Mouse (Mus musculus): ENCODE measurements around the gene Spsb4.

The Spsb4 gene

DNA sequence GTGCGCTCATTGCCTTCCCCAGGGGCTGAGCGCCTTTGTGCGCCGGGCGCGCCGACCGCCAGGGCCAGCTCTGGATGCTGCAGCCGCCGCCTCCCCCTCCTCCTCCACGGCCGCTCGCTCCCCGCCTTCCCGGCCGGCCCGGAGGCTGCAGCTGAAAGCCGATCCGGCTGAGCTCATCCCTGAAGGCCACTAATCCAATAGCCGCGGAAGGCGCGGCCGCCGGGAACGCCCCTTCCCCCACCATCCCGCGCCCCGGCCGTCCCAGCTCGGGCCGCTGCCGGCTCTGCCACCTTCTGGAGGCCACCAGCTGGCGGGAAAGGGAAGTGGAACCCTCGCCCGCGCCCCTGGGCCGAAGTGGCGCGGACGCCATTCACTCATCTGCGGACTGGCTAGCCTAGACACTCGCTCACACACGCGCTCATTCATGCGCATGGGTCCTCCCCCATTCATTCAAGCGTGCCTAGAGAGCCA, at the start of gene Spsb4:
Spsb4 (minus strand) TSS at position 167 of the 471 bp plus-strand sequence.
- DNase-seq, result peak in 1 of 2 experiments; percentile 21

DNA sequence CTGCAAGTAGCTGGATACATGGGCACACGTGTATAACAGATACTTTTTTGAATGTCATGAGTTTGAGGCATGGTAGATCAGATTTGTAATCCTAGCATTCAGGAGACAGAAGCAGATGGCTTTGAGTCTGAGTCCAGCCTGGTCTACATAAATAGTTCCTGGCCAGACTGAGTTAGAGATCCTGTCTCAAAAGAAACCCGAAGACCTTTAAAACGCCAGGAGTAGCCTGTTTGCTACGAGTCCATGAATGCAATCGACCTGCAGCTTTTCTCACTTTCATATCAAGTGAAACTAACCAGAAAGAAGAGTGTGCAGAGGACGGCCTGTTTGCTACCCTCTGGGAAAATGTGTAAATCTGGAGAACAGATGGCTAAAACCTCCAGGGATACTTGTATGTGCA, 49.1 kb upstream of the Spsb4 start:
- no peak for DNase-seq

DNA sequence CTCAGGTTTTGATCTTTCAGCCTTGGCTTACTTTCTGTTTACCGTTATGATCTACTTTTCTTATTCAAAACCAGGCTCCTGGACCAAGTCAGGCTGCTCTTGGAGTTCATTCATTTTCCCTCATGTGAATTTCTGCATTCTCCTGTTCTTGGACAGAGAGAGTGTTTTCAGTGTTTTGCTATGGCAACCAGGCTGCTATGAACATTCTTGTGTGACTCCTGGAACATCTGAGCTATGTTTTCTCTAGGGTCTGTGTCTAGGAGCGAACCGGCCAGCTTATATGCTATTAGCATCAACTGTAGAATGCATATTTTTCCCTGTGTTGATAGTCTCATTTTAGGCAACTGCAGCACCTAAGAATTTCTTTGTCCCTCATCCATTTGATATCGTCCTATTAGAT, 47.2 kb upstream of the Spsb4 start:
- DNase-seq, result no peak

DNA sequence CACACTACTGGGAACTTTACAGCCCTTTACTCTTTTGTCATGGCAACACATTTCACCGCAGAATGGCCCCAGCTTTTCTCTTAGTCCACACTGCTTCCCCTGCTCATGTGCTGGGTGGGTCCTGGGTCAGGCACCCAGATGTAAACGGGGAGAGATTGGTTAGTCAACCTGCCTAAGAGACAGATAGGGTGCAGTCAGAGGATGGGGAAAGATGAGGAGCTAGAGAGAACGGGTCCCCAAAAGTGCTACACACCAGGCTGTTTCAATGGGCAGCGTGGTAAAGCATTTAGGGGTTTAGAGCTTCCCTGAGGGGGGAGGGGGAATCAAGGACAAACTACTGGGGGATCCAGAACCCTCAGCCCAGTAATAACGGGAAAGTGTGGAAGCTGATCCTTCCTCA, 46.6 kb upstream of the Spsb4 start:
- DNase-seq, result no peak

- DNase-seq, result no peak
Measured at GRCm38 (mm10) chr9:97064161-97064560, 45.5 kb upstream of the Spsb4 start.

- no peak for DNase-seq
Measured at GRCm38 (mm10) chr9:97061696-97062095, 43.1 kb upstream of the Spsb4 start.

GRCm38 (mm10) chr9:97056541-97057338, 38.1 kb upstream of the Spsb4 start:
- DNase-seq, result no peak

DNA sequence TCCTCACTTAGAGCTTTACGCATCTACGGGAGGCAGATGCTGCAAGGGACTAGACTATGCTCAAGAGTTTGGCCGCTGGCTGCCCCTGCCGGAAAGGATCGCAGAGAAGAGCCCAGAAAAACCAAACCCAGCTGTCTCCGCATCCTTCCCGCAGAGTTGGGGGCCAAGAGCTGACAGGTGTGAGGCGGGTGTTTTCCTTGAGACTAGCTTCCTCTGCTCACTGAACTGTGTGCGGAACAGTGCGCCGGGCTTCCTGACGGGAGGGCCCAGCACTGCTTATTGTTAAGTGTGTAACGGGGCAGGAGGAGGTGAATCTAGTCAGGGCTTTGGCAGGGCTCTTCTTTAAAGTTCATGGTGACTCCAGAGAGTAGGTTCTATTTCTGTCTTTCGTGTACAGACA, 37.3 kb upstream of the Spsb4 start:
- no peak for DNase-seq

DNA sequence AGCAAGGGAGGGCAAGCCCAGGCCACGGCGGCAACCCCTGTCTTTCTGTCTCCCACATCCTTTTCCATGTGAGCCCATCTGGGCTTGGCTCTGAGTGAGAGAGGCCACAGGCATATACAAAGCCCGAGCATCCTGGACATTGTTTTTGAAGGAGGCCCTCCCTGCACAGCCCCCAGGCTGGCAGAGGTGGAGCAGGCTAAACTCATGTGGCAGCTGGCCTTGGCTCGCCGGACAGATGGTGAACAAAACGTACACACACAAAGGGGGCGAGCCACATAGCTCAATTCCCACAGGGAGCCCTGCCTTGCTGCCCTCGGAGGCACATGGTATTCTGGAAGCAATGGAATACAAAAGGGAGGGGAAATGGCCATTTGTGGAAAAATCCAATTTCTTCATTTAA, 32.5 kb upstream of the Spsb4 start:
- DNase-seq, result no peak

DNA sequence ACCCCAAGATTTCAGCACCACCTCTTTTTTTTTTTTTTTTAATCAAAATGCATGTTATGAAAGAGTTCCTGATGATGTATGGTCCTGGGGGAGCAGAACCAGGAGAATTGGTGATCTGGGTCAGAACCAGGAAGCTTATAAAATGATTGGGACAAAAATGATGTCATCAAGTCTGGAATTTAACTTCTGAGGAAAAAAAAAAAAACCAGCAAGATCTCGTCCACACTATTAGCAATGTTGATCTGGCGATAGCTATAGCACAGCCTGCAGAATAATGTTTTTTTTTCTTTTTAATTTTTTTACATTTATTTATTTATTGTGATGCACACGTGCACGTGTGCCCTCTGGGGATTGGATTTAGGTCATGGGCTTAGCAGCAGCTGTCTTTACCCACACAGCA, 27.6 kb upstream of the Spsb4 start:
- DNase-seq, result no peak

DNA sequence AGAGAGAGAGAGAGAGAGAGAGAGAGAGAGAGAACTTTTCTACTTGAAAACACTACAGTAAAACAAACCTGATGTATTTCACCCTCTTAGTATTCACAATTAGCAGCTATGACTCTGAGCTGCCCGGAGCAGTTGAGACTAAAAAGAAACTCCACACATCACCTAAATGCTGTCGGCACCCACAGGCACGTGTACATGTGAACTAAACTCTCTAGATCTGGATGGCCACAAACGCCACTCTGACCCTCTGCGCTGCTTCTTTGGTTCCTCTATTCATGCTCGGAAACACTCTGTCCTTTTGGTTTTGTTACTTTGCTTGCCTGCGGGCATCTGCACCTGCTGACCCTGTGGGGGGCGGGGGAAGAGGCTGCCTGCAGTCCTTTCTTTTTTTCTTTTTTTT, 23.0 kb upstream of the Spsb4 start:
- DNase-seq, result no peak

DNA sequence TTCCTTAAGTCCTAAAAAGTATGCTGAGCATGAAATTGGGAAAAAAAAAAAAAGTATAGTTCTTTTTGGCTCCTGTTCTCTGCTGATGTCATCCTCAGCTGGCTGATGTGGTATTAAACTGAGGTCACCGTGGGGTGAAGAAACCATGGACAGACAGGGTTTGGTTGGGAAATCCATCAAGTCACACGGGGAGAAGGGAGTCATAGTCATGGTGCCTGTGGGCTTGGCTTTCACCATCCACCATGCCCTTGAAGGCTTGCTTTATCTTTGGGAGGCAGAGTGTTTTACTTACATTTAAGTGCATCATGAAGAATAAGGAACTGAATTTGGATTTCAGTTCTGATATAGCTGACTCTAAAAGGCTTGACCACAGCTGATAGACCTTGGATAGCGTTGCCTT, 19.4 kb upstream of the Spsb4 start:
- DNase-seq, result no peak

DNA sequence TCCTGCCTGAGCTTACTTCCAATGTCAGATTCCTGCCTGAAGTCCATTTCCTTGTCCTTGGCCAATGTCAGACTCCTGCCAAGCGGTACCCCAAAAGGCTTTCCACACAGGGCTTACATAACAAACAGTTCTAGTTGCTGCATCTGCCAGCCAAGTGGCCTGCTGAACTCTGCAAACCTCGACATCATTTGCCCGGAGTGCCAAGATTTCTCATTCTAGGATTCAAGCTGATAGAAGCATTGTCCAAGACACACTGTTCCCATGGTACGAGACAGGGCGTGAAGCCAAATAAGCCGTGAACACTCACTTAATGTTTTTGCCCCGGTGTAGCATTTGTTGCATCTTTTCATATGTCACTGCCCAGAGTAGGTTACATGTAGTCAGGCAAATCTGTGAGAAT, 18.0 kb upstream of the Spsb4 start:
- DNase-seq, result no peak

- no peak for DNase-seq
Measured at GRCm38 (mm10) chr9:97027361-97027760, 8.7 kb upstream of the Spsb4 start.

GRCm38 (mm10) chr9:97026006-97026405, 7.4 kb upstream of the Spsb4 start:
- DNase-seq, result no peak

DNA sequence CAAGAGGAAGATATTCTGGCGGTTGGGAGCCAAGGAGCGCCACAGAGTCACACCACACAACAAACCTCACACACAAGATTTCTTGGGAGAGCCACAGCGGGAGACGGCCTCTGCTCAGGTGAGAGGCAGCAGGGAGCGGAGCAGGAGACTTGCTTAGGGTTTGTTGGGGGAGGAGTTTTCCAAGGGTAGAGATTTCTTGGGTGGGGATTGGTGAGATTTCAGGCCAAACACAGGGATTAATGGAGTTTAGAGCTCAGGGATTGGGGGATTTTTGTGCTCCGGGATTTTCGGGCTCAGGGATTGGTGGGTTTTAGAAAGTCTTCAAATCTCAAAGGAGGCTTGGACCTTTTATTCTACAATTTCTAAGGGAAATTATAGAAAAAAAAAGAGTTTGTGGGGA, 5.8 kb upstream of the Spsb4 start:
- DNase-seq, result no peak

GRCm38 (mm10) chr9:97022948-97023347, 4.3 kb upstream of the Spsb4 start:
- no peak for DNase-seq

DNA sequence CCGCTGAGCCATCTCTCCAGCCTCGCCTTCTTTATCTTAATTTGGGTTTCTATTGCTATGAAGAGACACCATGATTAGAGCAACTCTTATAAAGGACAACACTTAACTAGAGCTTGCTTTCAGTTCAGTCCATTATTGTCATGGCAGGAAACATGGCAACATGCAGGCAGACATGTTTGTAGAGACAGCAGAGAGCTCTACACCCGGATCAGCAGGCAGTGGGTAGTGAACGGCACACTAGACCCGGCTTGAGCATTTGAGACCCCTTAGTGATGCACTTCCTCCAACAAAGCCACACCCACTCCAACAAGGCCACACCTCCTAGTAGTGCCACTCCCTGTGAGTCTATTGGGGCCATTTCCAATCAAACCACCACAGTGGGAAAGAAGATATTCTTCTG, 3.7 kb upstream of the Spsb4 start:
- DNase-seq, result no peak

DNA sequence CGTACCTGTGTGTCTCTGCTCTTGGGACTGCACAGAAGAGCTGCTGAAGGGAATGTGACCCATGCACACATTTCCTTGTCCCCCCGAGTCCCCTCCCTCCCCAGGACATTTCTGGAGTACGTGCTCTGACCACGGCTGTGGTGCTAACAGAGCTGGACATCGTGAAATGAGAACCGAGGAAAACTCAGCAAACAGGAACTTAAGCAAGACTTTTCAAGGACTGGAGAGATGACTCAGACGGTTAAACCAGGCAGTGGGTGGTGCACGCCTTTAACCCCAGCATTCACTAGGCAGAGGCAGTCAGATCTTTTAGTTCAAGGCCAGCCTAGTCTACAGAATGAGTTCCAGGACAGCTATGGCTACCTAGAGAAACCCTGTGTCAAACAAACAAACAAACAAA, 1.5 kb upstream of the Spsb4 start:
- DNase-seq, result no peak

DNA sequence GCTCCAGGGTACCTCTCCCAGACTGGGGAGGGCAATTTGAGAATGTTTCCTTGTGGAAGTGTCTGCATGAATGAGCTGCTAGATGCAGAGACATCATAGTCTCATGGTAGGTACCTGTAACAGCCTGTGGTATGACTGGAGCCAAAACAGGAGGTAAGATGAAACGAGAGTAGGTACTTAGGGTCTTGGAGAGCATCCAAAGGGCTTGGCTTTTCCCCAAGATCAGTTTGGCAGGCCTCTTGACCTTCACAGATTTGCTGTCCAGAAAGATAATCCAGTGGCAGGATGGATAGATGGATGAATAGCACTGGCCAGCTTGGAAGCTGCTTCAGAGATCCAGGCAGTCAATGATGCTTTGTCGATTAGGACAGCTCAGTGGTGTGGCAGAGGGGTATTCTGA, 1.0 kb upstream of the Spsb4 start:
- no peak for DNase-seq

- DNase-seq, result no peak
Measured at GRCm38 (mm10) chr9:97019231-97019630, 588 bp upstream of the Spsb4 start.

GRCm38 (mm10) chr9:97017811-97018641, 617 bp downstream of the Spsb4 start:
- peak in 1 of 2 experiments; percentile 15 for DNase-seq

- DNase-seq, result no peak
Measured at GRCm38 (mm10) chr9:97017121-97017810, 1.4 kb downstream of the Spsb4 start.

Measured in spleen, adult 18-20 months (tissue).